In the genomic region with DNA sequence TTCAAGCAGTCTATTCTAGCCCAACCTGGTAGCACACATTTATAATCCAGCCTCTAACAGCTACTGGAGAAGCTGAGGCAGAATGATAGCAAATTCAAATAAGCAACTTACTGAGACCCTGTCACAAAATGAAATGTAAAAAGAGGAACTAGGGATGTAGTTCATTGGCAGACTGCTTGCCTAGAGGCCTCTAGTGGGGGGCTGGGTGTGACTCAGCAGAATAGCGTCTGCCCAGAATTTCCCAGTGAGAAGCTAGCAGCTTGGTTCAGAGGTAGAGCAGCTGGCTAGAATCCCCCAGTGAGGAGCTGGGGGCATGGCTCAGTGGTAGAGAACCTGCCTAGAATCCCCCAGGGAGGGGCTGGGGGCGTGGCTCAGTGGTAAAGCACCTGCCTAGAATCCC, we compare ENCODE assay signal across 13 mouse cellular contexts.
DNase-seq lines count a peak whose midpoint lies in the region; ATAC-seq and TF ChIP-seq lines count a peak whose summit lies in the region.
"Had no signal": no experiment of that assay in that cellular context is flagged by ENCODE, and none has a peak within 500 bp of the region (broad histone marks: within the 10 kb centered on the region; RNA-seq: fewer than 3 reads in every experiment).

No protein-coding gene starts in this region.

- H3K9ac ChIP-seq in liver, embryonic 11.5 days (ENCODE audit: low read depth, low read length) = no peak overlapping the region
- H3K9ac ChIP-seq in forebrain, embryonic 15.5 days (replicated peaks) = no peak overlapping the region
- H3K9ac ChIP-seq: hindbrain, embryonic 15.5 days; midbrain, embryonic 12.5 days had no signal

- no peaks in the 10 kb centered on the region for H3K27me3 ChIP-seq in G1E (ENCODE audit: insufficient read depth, low read length)
- no peaks in the 10 kb centered on the region for H3K27me3 ChIP-seq in liver, embryonic 11.5 days (replicated peaks; ENCODE audit: control insufficient read depth, insufficient read depth, low read length)
- no peaks in the 10 kb centered on the region for H3K27me3 ChIP-seq in forebrain, embryonic 15.5 days
- H3K27me3 ChIP-seq: hindbrain, embryonic 15.5 days; midbrain, embryonic 12.5 days had no signal

- peaks cover 17% of the 10 kb centered on the region for H3K9me3 ChIP-seq in G1E (replicated peaks)
- no peaks in the 10 kb centered on the region for H3K9me3 ChIP-seq in liver, embryonic 11.5 days (ENCODE audit: control insufficient read depth, low read length)
- H3K9me3 ChIP-seq in forebrain, embryonic 15.5 days = no peaks in the 10 kb centered on the region
- H3K9me3 ChIP-seq: hindbrain, embryonic 15.5 days; midbrain, embryonic 12.5 days had no signal

- ATAC-seq in G1E (ENCODE audit: extremely low read depth, insufficient number of reproducible peaks, low FRiP score, poor library complexity, severe bottlenecking) = peak; percentile 88
- 0 out of 2 replicates have a peak, but pooled peaks have one; percentile 34 for ATAC-seq in liver, embryonic 11.5 days (replicated peaks; ENCODE audit: low FRiP score)
- no peak for ATAC-seq in forebrain, embryonic 15.5 days (replicated peaks)

- intact Hi-C loops in left cerebral cortex, postnatal 25 days (cut with DNase I) = no loop called here

- no peak overlapping the region for H3K4me3 ChIP-seq in G1E (ENCODE audit: low read depth, low read length)
- H3K4me3 ChIP-seq in liver, embryonic 11.5 days (ENCODE audit: low read depth, low read length) = no peak overlapping the region
- H3K4me3 ChIP-seq in forebrain, embryonic 15.5 days = no peak overlapping the region
- H3K4me3 ChIP-seq: hindbrain, embryonic 15.5 days; midbrain, embryonic 12.5 days had no signal

- H3K27ac ChIP-seq in liver, embryonic 11.5 days (ENCODE audit: low read depth, low read length) = no peak overlapping the region
- no peak overlapping the region for H3K27ac ChIP-seq in forebrain, embryonic 15.5 days (replicated peaks)
- H3K27ac ChIP-seq: hindbrain, embryonic 15.5 days; midbrain, embryonic 12.5 days had no signal

- 45% methylated on average over 2 of the region's 2 CpGs for WGBS in liver, embryonic 11.5 days
- WGBS in forebrain, embryonic 15.5 days = 69% methylated on average over 2 of the region's 2 CpGs

- DNase-seq in left cerebral cortex, postnatal 25 days (ENCODE audit: low spot score in 2 of 2) = peak; percentile 3 to 19
- no peak for DNase-seq in left cerebral cortex, adult 8-10 months (ENCODE audit: low spot score in 2 of 2)
- DNase-seq in G1E (ENCODE audit: low spot score) = no peak
- DNase-seq in brain, adult 2 months (ENCODE audit: low read depth, low spot score) = peak; percentile 35
- no peak for DNase-seq in liver, embryonic 11.5 days (ENCODE audit: low spot score)
- no peak for DNase-seq in T-cell, adult 2 months (ENCODE audit: low spot score)
- DNase-seq: cerebellum, adult 9-10 months; gastrocnemius, postnatal 10 days; kidney, adult 9 months; lung, postnatal 10 days had no signal

- H3K4me2 ChIP-seq in liver, embryonic 11.5 days = no peak overlapping the region
- no peak overlapping the region for H3K4me2 ChIP-seq in forebrain, embryonic 15.5 days (replicated peaks)
- H3K4me2 ChIP-seq: hindbrain, embryonic 15.5 days; midbrain, embryonic 12.5 days had no signal

- no peaks in the 10 kb centered on the region for H3K4me1 ChIP-seq in G1E (ENCODE audit: insufficient read depth, low read depth, low read length)
- no peaks in the 10 kb centered on the region for H3K4me1 ChIP-seq in liver, embryonic 11.5 days (replicated peaks; ENCODE audit: control insufficient read depth, insufficient read depth, low read length)
- H3K4me1 ChIP-seq in forebrain, embryonic 15.5 days = no peaks in the 10 kb centered on the region
- H3K4me1 ChIP-seq: hindbrain, embryonic 15.5 days; midbrain, embryonic 12.5 days had no signal

- H3K36me3 ChIP-seq in G1E (replicated peaks) = no peaks in the 10 kb centered on the region
- H3K36me3 ChIP-seq in liver, embryonic 11.5 days (ENCODE audit: control insufficient read depth, insufficient read depth, low read length) = no peaks in the 10 kb centered on the region
- no peaks in the 10 kb centered on the region for H3K36me3 ChIP-seq in forebrain, embryonic 15.5 days
- H3K36me3 ChIP-seq: hindbrain, embryonic 15.5 days; midbrain, embryonic 12.5 days had no signal

- TF ChIP-seq CTCF in G1E (IDR thresholded peaks at IDR 0.05; ENCODE audit: low read depth, low read length) = no peak

Comparison
In these comparisons a context has a peak if more than half of its experiments do, and no peak if none do; other contexts are left out.
1. DNase-seq: peak in left cerebral cortex, postnatal 25 days (2 of 2) and brain, adult 2 months (single experiment); none in left cerebral cortex, adult 8-10 months (0 of 2), G1E (single experiment), liver, embryonic 11.5 days (single experiment) and T-cell, adult 2 months (single experiment).